Mouse (Mus musculus): Measurements from ENCODE around the gene Olfr1505.

Olfr1505 gene

GRCm38 (mm10) chr19:13913230-13913629, at the start of gene Olfr1505:
Gene Olfr1505 (plus strand): TSS chr19:13913530.
- DNase-seq, result no peak

GRCm38 (mm10) chr19:13897828-13898227, 15.5 kb upstream of the Olfr1505 start, which contains the start of gene Olfr1504:
Gene Olfr1504 (minus strand): TSS chr19:13897928.
- DNase-seq, result no peak

Measured in cerebellum, postnatal 36 days (tissue).